Mouse (Mus musculus): ENCODE measurements at regions not wholly inside any gene's neighbourhood (a gene's known extent, or its start where the extent isn't known, plus 50 kb on each side); places are given as distances from the start of the nearest gene placed in this dataset.

DNA sequence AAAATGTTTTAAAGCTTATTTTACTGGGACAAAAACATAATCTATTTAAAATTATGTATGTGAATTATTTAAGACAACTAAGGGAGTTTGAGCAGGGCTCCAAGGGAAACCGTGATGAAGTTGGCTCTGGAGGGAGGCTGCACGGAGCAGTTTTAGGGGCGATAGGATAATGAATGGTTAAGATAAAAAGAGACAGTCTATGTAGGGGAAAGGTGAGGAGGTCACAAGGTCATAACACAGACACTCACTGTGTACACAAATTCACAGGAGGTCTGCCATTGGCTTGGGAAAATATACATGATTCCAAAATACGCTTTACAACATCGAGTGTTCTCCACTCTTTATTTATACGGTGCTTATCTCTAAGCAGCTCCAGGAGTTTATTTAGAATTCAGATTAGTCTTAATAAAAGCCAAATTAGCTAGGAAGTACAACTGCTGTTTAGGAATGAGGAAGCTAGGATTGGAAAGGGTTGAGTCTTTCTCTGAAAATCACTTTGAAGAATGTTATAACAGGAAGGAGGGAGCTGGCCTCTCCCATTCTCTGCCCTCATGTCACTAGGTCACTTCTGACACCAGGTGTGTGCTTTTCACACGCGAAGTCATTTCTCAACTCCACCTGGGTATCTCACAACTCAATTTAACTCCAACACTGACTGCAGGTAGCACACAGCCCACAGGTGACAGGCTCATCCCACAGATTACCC lies 134.3 kb downstream of the Mterf1b start:
- TF ChIP-seq CTCF (IDR thresholded peaks at IDR 0.05; ENCODE audit: control insufficient read depth, insufficient read depth, insufficient read length) (no peak), MYOG (IDR thresholded peaks at IDR 0.05; ENCODE audit: control insufficient read depth, extremely low read depth, insufficient read length) (no peak), CEBPB (IDR thresholded peaks at IDR 0.05; ENCODE audit: low read depth) (no peak), USF1 (IDR thresholded peaks at IDR 0.05; ENCODE audit: low read depth) (no peak), MAX (IDR thresholded peaks at IDR 0.05) (no peak)

Measured in C2C12 (cell line).